Mouse (Mus musculus): ENCODE data around the gene Gnb5. TPM values are rescaled to one million over a fixed set of nuclear protein-coding genes. Genes with fewer than 3 reads are reported as not detected.
A peak's percentile ranks its signal among the peaks of the same experiment; 100 is the strongest.

The Gnb5 gene
- polyA plus RNA-seq (2016; fragmentation: Nextera tagmentation; extraction: Ambion mirVana): 58.0 and 59.2 TPM in 2 replicates

DNA sequence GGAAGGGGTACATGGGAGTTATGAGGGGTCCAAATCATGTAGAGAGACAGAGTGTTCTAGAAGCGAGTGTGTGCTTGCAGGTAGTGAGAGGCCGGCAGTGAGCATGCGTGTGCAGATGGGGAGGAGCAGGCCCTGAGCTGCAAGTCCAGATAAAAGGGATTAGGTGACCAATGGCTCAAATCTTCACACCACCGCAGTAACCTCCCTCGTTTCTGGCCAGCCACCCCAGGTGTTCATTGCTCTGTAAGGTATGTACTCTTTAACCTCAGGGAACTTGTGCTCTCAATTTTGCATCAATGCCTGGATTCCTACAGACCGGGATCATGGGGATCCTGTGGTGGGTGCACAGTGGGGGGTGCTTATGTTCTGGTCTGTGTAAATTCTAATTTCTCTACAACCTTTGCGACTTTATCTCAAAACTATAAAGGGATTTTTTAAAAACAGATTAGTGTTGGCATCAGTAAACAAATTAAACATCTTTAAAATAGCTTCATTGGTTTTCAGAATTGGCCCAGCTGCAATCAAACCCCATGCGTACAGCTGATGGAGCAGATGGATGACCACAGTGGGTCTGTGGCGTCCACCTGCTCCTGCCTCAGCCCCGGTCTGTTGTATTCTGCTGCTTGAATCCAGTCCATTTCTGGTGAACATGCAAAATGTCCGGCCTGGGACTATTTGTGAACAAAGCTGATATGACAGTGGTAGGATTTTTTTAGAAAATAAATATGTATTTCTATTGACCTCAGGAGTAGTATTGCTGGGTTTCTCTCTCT, at the start of gene Gnb5:
Gene Gnb5 (plus strand): TSS at position 163 of the 773 bp plus-strand sequence.
- no peak for ATAC-seq (ENCODE audit: insufficient number of reproducible peaks, low FRiP score)
- no peak within 1 kb of the TSS for H3K27ac ChIP-seq (ENCODE audit: poor library complexity, severe bottlenecking)
- no peak within 1 kb of the TSS for H3K4me3 ChIP-seq
- H3K36me3 ChIP-seq: no peaks in the 10 kb centered on the region
- WGBS: 73% methylated on average over 11 of the region's 11 CpGs
- no peaks in the 10 kb centered on the region for H3K9me3 ChIP-seq (replicated peaks)
- peaks cover 8% of the 10 kb centered on the region; the same call in 1 of the 2 replicates for H3K4me1 ChIP-seq (replicated peaks)
- no peak within 1 kb of the TSS for H3K9ac ChIP-seq
- no peak within 1 kb of the TSS for H3K4me2 ChIP-seq
- no peaks in the 10 kb centered on the region for H3K27me3 ChIP-seq (replicated peaks)

DNA sequence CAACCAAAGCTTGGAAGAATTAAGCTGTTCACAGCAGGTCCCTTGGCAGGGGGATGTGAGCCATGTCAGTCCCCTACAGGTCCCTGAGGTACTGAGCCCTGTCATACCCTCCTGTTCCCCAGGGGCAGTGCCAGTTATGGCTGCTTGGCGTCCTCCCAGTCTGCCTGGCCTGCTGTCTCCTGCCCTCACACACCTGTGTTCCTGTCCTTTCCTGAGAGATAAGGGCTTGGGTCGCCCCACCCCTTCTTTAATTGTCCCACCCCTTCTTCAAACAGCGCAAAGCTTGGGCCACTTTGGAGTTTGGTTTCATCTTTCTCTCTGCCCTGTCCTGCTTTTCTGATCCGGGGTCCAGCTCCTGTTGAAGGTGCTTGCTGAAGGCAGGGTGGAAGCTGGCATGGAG, 47.3 kb upstream of the Gnb5 start:
- ATAC-seq (ENCODE audit: insufficient number of reproducible peaks, low FRiP score): no peak
- H3K27ac ChIP-seq (ENCODE audit: poor library complexity, severe bottlenecking): no peak overlapping the region
- no peak overlapping the region for H3K4me2 ChIP-seq
- H3K4me1 ChIP-seq (replicated peaks): peaks cover 13% of the 10 kb centered on the region
- H3K9ac ChIP-seq: no peak overlapping the region
- H3K36me3 ChIP-seq: no peaks in the 10 kb centered on the region
- H3K27me3 ChIP-seq (replicated peaks): no peaks in the 10 kb centered on the region
- H3K9me3 ChIP-seq (replicated peaks): peaks cover 3% of the 10 kb centered on the region; the same call in 1 of the 2 replicates
- no peak overlapping the region for H3K4me3 ChIP-seq
- WGBS: 52% methylated on average over 4 of the region's 4 CpGs

DNA sequence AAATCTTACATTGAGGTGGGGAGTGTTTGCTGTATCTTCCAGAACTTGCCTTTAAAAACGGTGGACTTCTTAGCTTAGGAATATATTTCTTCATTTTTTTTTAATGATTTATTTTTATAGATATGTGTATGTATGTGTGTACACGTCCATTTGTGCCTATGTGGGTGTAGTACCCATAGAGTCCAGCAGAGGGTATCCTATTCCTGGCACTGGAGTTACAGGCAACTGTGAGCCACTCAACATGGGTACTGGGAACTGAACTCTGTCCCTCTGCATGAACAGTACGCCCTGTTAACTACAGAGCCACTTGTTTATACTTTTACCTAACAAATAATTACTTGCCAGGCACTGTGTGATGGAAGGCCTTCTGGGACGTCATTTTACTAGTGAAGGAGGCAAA, 46.4 kb upstream of the Gnb5 start:
- no peak overlapping the region for H3K4me2 ChIP-seq
- no peak for ATAC-seq (ENCODE audit: insufficient number of reproducible peaks, low FRiP score)
- no peak overlapping the region for H3K4me3 ChIP-seq
- H3K9ac ChIP-seq: no peak overlapping the region
- peaks cover 3% of the 10 kb centered on the region; the same call in 1 of the 2 replicates for H3K9me3 ChIP-seq (replicated peaks)
- H3K4me1 ChIP-seq (replicated peaks): peaks cover 5% of the 10 kb centered on the region; the same call in 1 of the 2 replicates
- H3K27ac ChIP-seq (ENCODE audit: poor library complexity, severe bottlenecking): no peak overlapping the region
- WGBS: 80% methylated on average over 4 of the region's 4 CpGs
- no peaks in the 10 kb centered on the region for H3K36me3 ChIP-seq
- no peaks in the 10 kb centered on the region for H3K27me3 ChIP-seq (replicated peaks)

DNA sequence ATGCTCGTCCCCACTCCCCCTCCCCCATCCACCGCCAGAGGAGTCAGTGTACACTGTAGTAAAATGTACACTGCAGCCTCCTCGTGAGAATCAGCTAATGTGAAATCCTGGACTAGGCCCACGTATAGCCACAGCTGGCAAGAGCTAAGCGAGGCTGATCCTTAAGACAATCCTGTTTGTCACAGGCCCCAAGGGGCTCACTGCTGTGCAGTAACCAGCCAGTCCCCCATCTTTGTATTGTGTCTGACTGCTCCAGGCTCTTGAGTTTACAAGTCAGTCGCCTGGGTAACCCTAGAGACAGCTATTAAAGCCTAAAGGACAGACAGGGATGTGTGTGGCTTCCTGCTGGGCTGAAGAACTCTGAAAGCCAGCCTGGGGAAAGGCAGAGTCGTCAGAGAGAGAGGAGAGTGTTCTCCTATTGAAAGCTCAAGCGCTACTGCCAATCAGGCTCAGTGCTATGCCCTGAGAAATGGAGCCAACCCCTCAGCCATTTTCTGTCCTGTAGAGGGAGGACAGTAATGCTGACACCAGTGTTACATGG, 44.7 kb upstream of the Gnb5 start:
- Histone ChIP-seq H3K27ac (ENCODE audit: poor library complexity, severe bottlenecking) (no peak overlapping the region), H3K27me3 (replicated peaks) (no peaks in the 10 kb centered on the region), H3K36me3 (no peaks in the 10 kb centered on the region), H3K9ac (0 out of 2 replicates have a peak overlapping the region, but pooled peaks have one; percentile 2), H3K4me3 (no peak overlapping the region), H3K4me1 (replicated peaks) (peaks cover 5% of the 10 kb centered on the region; the same call in 1 of the 2 replicates), H3K9me3 (replicated peaks) (peaks cover 3% of the 10 kb centered on the region; the same call in 1 of the 2 replicates), H3K4me2 (no peak overlapping the region)
- no peak; the same call in 1 of the 2 replicates for ATAC-seq (ENCODE audit: insufficient number of reproducible peaks, low FRiP score)
- WGBS: 35% methylated on average over 8 of the region's 8 CpGs

DNA sequence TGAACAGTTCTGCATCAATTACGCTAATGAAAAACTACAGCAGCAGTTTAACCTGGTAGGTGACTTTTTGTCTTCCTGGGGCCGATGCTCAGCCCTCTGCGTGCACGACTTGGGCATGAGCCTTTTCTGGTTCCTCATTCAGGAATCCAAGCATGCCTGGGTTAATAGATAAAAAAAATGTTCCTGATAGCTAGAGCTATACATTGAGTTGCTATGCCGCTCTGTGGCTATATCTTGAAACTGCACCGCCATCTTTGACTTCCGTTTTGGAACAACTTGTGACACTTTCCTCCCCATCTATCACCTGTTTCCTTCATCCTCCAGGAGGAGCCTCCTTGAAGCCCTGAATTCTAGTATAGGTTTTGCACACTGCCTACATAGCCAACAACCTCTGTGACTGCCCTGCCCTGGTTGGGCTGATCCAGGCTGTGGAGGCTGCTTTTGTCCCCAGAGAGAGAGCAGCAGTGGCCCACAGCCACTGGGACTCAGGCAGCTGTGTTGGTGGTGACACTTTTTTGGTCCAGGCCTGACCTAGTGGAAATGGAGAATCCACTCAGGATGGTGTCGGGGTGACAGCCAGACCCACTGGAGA, 43.8 kb upstream of the Gnb5 start:
- WGBS: 58% methylated on average over 8 of the region's 8 CpGs
- Histone ChIP-seq H3K4me2 (no peak overlapping the region), H3K27ac (ENCODE audit: poor library complexity, severe bottlenecking) (no peak overlapping the region), H3K4me3 (no peak overlapping the region), H3K9ac (no peak overlapping the region), H3K9me3 (replicated peaks) (peaks cover 3% of the 10 kb centered on the region; the same call in 1 of the 2 replicates), H3K4me1 (replicated peaks) (peaks cover 5% of the 10 kb centered on the region; the same call in 1 of the 2 replicates), H3K27me3 (replicated peaks) (no peaks in the 10 kb centered on the region), H3K36me3 (no peaks in the 10 kb centered on the region)
- ATAC-seq (ENCODE audit: insufficient number of reproducible peaks, low FRiP score): no peak

DNA sequence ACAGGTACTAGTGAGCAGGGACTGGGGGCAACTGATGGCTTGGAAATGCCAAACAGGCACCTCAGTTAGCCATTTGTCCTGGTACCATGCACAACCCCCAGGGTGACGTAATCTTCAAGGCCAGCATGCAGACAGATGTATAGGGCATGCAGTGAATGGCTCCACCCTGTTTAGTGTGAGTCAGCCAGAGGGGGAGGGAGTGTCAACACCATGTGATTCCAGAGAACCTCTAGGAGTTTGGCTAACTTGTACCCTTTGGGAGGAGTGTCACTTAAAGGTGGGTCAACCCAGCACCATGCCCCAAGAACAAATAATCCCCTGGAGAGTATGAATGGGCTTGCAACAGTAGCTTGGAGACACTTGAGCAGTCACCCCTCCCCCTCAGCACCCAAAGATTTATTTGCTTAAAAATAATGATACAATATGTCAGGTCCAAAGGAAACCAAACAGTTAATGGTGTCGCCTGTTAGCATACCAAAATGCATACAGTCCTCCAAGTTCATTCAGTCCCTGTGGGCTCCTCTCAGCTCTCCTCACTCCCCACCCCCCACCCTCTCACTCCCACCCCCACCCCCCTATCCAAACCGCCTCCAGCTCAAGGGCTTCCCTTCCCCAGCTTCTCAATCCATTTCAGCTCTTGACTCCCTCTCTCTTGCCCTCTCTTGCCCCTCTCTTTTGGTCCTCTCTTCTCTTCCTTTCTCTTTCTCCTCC, 41.9 kb upstream of the Gnb5 start:
- peak; percentile 39; the same call in 1 of the 2 replicates for ATAC-seq (ENCODE audit: insufficient number of reproducible peaks, low FRiP score)
- H3K9ac ChIP-seq: no peak overlapping the region
- no peak overlapping the region for H3K27ac ChIP-seq (ENCODE audit: poor library complexity, severe bottlenecking)
- no peaks in the 10 kb centered on the region for H3K36me3 ChIP-seq
- H3K4me1 ChIP-seq (replicated peaks): peaks cover 5% of the 10 kb centered on the region; the same call in 1 of the 2 replicates
- 44% methylated on average over 3 of the region's 3 CpGs for WGBS
- H3K4me2 ChIP-seq: no peak overlapping the region
- H3K4me3 ChIP-seq: no peak overlapping the region
- peaks cover 3% of the 10 kb centered on the region; the same call in 1 of the 2 replicates for H3K9me3 ChIP-seq (replicated peaks)
- no peaks in the 10 kb centered on the region for H3K27me3 ChIP-seq (replicated peaks)

DNA sequence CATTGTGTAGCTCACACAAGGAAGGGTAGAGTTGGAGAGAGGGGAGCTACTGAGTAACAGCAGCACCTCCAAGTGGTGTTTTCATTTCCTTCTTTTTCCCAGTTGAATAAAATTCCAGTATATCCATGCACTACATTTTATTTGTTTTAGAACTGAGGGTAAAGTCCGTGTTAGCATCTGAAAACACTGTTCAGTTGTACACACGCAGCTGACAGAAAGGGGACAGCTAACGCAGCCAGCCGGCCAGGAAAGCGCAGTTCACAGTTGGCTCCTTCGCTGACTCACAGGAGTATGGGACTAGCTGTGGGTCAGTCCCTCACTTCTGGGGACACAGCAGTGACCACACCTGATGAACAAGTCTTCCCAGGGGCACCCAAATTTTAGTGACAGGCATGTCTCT, 38.9 kb upstream of the Gnb5 start:
- no peak for ATAC-seq (ENCODE audit: insufficient number of reproducible peaks, low FRiP score)
- Histone ChIP-seq H3K4me1 (replicated peaks) (no peaks in the 10 kb centered on the region), H3K27ac (ENCODE audit: poor library complexity, severe bottlenecking) (no peak overlapping the region), H3K9me3 (replicated peaks) (peaks cover 1% of the 10 kb centered on the region; the same call in 1 of the 2 replicates), H3K4me3 (no peak overlapping the region), H3K4me2 (no peak overlapping the region), H3K36me3 (no peaks in the 10 kb centered on the region), H3K27me3 (replicated peaks) (no peaks in the 10 kb centered on the region), H3K9ac (no peak overlapping the region)
- 74% methylated on average over 6 of the region's 6 CpGs for WGBS

DNA sequence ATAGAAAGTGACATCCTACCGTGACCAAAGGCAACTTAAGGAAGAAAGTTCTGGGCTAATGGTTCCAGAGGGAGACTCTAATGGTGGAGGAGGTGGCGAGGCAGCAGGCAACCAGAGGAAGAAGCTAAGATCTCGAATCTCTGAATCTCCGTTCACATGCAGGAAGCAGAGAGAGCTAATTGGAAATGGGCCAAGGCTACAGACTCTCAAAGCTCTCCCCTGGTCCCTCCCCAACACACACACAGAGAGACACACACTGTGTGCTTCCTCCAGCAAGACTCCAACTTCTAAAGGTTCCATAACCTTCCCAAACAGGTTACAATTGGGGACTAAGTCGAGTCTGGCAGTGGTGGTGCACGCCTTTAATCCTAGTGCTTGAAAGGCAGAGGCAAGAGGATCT, 35.7 kb upstream of the Gnb5 start:
- Histone ChIP-seq H3K9me3 (replicated peaks) (peaks cover 4% of the 10 kb centered on the region; the same call in 1 of the 2 replicates), H3K4me2 (no peak overlapping the region), H3K9ac (no peak overlapping the region), H3K36me3 (no peaks in the 10 kb centered on the region), H3K4me1 (replicated peaks) (no peaks in the 10 kb centered on the region), H3K27me3 (replicated peaks) (no peaks in the 10 kb centered on the region), H3K27ac (ENCODE audit: poor library complexity, severe bottlenecking) (no peak overlapping the region), H3K4me3 (no peak overlapping the region)
- no peak for ATAC-seq (ENCODE audit: insufficient number of reproducible peaks, low FRiP score)
- WGBS: 62% methylated on average over 6 of the region's 6 CpGs

DNA sequence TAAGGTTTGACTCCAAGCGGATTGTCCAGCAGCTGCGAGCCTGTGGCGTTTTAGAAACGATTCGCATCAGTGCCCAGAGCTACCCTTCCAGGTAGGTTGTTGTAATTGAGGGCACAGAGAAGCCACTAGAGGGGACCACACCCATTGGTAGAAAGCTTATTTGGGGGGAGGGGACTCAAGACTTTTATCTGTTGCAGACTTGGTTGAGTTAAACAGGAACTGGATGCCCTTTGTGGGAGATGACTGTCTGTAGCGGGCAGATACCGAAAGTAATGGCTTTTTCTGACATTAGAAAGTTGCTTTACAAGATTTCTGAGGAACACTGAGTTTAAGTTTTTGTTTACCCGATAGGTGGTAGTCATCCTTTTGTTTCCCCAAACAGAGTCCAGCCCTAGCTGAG, 34.5 kb upstream of the Gnb5 start:
- 84% methylated on average over 8 of the region's 8 CpGs for WGBS
- H3K4me3 ChIP-seq: no peak overlapping the region
- no peak for ATAC-seq (ENCODE audit: insufficient number of reproducible peaks, low FRiP score)
- no peak overlapping the region for H3K4me2 ChIP-seq
- no peak overlapping the region for H3K27ac ChIP-seq (ENCODE audit: poor library complexity, severe bottlenecking)
- no peaks in the 10 kb centered on the region for H3K36me3 ChIP-seq
- no peaks in the 10 kb centered on the region for H3K27me3 ChIP-seq (replicated peaks)
- H3K9ac ChIP-seq: no peak overlapping the region
- H3K9me3 ChIP-seq (replicated peaks): peaks cover 4% of the 10 kb centered on the region; the same call in 1 of the 2 replicates
- H3K4me1 ChIP-seq (replicated peaks): no peaks in the 10 kb centered on the region

DNA sequence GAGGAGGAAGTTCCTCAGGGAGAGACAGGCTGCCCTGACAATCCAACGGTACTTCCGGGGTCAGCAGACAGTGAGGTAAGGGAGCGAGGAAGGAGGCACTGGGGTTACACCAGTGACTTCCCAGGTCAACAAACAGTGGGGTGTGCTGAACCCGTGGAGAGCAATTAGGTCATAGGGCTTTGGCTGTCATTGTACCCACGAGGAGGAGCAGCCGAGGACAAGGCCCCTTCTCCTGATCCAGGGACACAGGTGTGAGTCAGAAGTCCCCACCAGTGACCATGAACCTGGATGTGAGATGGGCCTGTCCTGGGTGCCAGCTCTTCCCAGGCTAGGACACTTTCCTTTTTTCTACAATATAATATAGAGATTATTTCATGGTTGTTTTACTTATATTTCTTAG, 32.4 kb upstream of the Gnb5 start:
- Histone ChIP-seq H3K36me3 (no peaks in the 10 kb centered on the region), H3K27me3 (replicated peaks) (no peaks in the 10 kb centered on the region), H3K4me1 (replicated peaks) (no peaks in the 10 kb centered on the region), H3K4me3 (no peak overlapping the region), H3K9ac (no peak overlapping the region), H3K4me2 (no peak overlapping the region), H3K9me3 (replicated peaks) (peaks cover 4% of the 10 kb centered on the region; the same call in 1 of the 2 replicates), H3K27ac (ENCODE audit: poor library complexity, severe bottlenecking) (no peak overlapping the region)
- 72% methylated on average over 6 of the region's 6 CpGs for WGBS
- ATAC-seq (ENCODE audit: insufficient number of reproducible peaks, low FRiP score): no peak

DNA sequence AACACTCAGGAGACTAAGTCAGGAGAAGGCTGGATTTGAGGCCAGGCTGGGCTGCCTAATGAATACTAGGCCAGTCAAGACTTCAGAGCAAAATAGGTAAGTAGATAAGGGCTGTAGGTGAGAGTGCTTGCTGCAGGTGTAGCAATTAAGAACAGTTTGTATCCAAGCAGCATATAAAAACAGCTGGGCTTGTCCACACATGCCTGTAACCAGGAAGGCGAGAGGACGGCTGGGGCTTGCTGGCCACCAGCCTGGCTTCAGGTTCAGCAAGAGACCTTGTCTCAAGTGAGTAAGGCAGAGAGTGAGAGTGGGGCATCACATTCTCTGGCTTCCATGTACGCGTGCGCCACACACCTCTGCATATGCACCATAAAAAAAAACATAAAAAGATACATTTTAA, 31.6 kb upstream of the Gnb5 start:
- H3K27ac ChIP-seq (ENCODE audit: poor library complexity, severe bottlenecking): no peak overlapping the region
- H3K4me1 ChIP-seq (replicated peaks): no peaks in the 10 kb centered on the region
- no peaks in the 10 kb centered on the region; the same call in 1 of the 2 replicates for H3K27me3 ChIP-seq (replicated peaks)
- H3K36me3 ChIP-seq: no peaks in the 10 kb centered on the region
- H3K4me2 ChIP-seq: no peak overlapping the region
- 83% methylated on average over 5 of the region's 5 CpGs for WGBS
- H3K9ac ChIP-seq: no peak overlapping the region
- H3K9me3 ChIP-seq (replicated peaks): peaks cover 4% of the 10 kb centered on the region; the same call in 1 of the 2 replicates
- H3K4me3 ChIP-seq: no peak overlapping the region
- no peak for ATAC-seq (ENCODE audit: insufficient number of reproducible peaks, low FRiP score)

All from heart, embryonic 12.5 days (tissue).